Mouse (Mus musculus) MEL (cell line): ENCODE measurements around the gene Evc.

ENCODE experiments used
- CTCF ChIP-seq, 3 experiments: IDR thresholded peaks in 2 of 3; conservative IDR thresholded peaks in 1 of 3; 2 replicates each; pipeline ENCODE4 v1.5.1; 2011 to 2012; ENCODE audit warnings: low read length in 3 of 3, low read depth in 2 of 3, mild to moderate bottlenecking in 2 of 3, improper control_type of control experiment in 1 of 3, inconsistent platforms in 1 of 3, mixed read lengths in 1 of 3, moderate library complexity in 1 of 3; ENCODE audit not compliant: control insufficient read depth in 1 of 3, insufficient read depth in 1 of 3, poor library complexity in 1 of 3, severe bottlenecking in 1 of 3
- ETS1 ChIP-seq: IDR thresholded peaks from 2 replicates; pipeline ENCODE4 v1.6.1; 2012; ENCODE audit warnings: low read depth, mild to moderate bottlenecking, inconsistent platforms, low read length, improper control_type of control experiment, moderate library complexity
- GABPA ChIP-seq: IDR thresholded peaks from 2 replicates; pipeline ENCODE4 v1.6.1; 2012; ENCODE audit warnings: low read depth, mild to moderate bottlenecking, inconsistent platforms, low read length, improper control_type of control experiment, moderate library complexity
- GATA1 ChIP-seq: IDR thresholded peaks from 2 replicates; pipeline ENCODE4 v1.6.1; 2011; ENCODE audit warnings: low read depth, low read length, improper control_type of control experiment
- MAFK ChIP-seq: IDR thresholded peaks from 2 replicates; pipeline ENCODE4 v1.6.1; 2011; ENCODE audit warnings: low read depth, mild to moderate bottlenecking, low read length, improper control_type of control experiment, borderline replicate concordance
- POLR2A ChIP-seq, 2 experiments: IDR thresholded peaks; 2 replicates each; pipeline ENCODE4 v1.6.1; 2011 to 2012; ENCODE audit warnings: low read length in 2 of 2, mild to moderate bottlenecking in 2 of 2, control low read depth in 1 of 2, improper control_type of control experiment in 1 of 2, low read depth in 1 of 2, moderate library complexity in 1 of 2; ENCODE audit not compliant: control insufficient read depth in 1 of 2, insufficient read depth in 1 of 2, poor library complexity in 1 of 2
- POLR2AphosphoS2 ChIP-seq: IDR thresholded peaks from 2 replicates; pipeline ENCODE4 v1.6.1; 2011; ENCODE audit warnings: low read length, improper control_type of control experiment
- POLR2AphosphoS5 ChIP-seq: IDR thresholded peaks from 2 replicates; pipeline ENCODE4 v1.6.1; 2012; ENCODE audit warnings: low read depth, borderline replicate concordance, mild to moderate bottlenecking, inconsistent platforms, low read length, moderate library complexity, mixed read lengths
- RAD21 ChIP-seq: IDR thresholded peaks from 2 replicates; pipeline ENCODE4 v1.6.1; 2011; ENCODE audit warnings: mild to moderate bottlenecking, low read depth, low read length, improper control_type of control experiment
- TAL1 ChIP-seq: IDR thresholded peaks from 2 replicates; pipeline ENCODE4 v1.6.1; 2012; ENCODE audit warnings: mild to moderate bottlenecking, inconsistent platforms, low read length, moderate library complexity, mixed read lengths
- TCF12 ChIP-seq: IDR thresholded peaks from 2 replicates; pipeline ENCODE4 v1.6.1; 2014; ENCODE audit warnings: low read depth, mild to moderate bottlenecking, inconsistent platforms, low read length, improper control_type of control experiment, moderate library complexity

DNA sequence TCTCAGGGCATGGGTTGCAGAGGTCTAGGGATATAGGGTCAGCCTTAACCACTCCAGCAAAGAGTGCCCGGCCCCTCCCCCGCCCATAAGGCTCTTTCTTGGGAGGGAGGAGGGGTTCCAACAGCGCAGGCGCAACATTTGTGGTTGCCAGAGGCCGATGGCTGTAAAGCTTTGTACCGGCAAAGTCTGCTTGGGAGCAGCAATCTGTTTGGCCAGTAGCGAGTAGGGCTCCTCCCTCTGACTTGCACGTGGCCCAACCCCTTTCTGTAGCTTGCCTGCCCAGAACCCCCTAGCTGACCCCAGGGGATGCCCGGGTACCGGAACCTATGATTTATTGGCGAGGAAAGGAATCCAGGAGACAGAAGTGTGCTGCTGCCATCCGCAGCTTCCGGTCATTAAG is 92.5 kb downstream of the Evc start:
- TF ChIP-seq CTCF (IDR thresholded peaks at IDR 0.05 in 2 of 3, conservative IDR thresholded peaks at IDR 0.05 in 1 of 3; ENCODE audit: control insufficient read depth in 1 of 3, insufficient read depth in 1 of 3, low read depth in 2 of 3, low read length in 3 of 3, poor library complexity in 1 of 3, severe bottlenecking in 1 of 3), result no peak
- TF ChIP-seq MAFK, result no peak
- no peak for TF ChIP-seq GATA1
- TF ChIP-seq TCF12, result no peak
- no peak for TF ChIP-seq TAL1
- no peak for TF ChIP-seq POLR2AphosphoS5
- TF ChIP-seq POLR2A (IDR thresholded peaks at IDR 0.05; ENCODE audit: control insufficient read depth in 1 of 2, insufficient read depth in 1 of 2, low read depth in 1 of 2, low read length in 2 of 2, poor library complexity in 1 of 2), result no peak
- no peak for TF ChIP-seq GABPA
- no peak for TF ChIP-seq RAD21
- TF ChIP-seq POLR2AphosphoS2, result no peak
- no peak for TF ChIP-seq ETS1
